In genomic region chr7:78912974-78913474, GRCm38 (mm10) we compare ENCODE assay signal across 8 mouse cellular contexts. TPM values are rescaled to one million over a fixed set of nuclear protein-coding genes. Genes with fewer than 3 reads are reported as not detected.
A peak's percentile ranks its signal among the peaks of the same experiment; 100 is the strongest.
DNase-seq lines count a peak whose midpoint lies in the region; ATAC-seq and TF ChIP-seq lines count a peak whose summit lies in the region.

TSS of gene Isg20 (plus strand) at chr7:78913424.

- H3K36me3 ChIP-seq in kidney, embryonic 14.5 days (ENCODE audit: control insufficient read depth, insufficient read depth, low read length): peaks cover 12% of the 10 kb centered on the region; the same call in 1 of the 2 replicates
- H3K36me3 ChIP-seq in hindbrain, embryonic 10.5 days: peaks cover 24% of the 10 kb centered on the region
- peaks cover 22% of the 10 kb centered on the region for H3K36me3 ChIP-seq in midbrain, embryonic 10.5 days

- H3K9me3 ChIP-seq in kidney, embryonic 14.5 days (ENCODE audit: control insufficient read depth, low read length): no peaks in the 10 kb centered on the region
- no peaks in the 10 kb centered on the region for H3K9me3 ChIP-seq in hindbrain, embryonic 10.5 days
- H3K9me3 ChIP-seq in midbrain, embryonic 10.5 days (replicated peaks): no peaks in the 10 kb centered on the region

- no peak within 1 kb of the TSS for H3K27ac ChIP-seq in kidney, embryonic 14.5 days (ENCODE audit: low read depth, low read length)
- peak within 1 kb of the TSS; percentile 88 for H3K27ac ChIP-seq in bone marrow, adult 2 months (ENCODE audit: control insufficient read depth, insufficient read depth, low read depth, low read length, poor library complexity)
- H3K27ac ChIP-seq in hindbrain, embryonic 10.5 days: peak within 1 kb of the TSS; percentile 66
- peak within 1 kb of the TSS; percentile 69 for H3K27ac ChIP-seq in midbrain, embryonic 10.5 days (replicated peaks)

- 66% methylated on average over 5 of the region's 5 CpGs for WGBS in kidney, embryonic 14.5 days
- WGBS in bone marrow, adult 2 months: 59% methylated on average over 5 of the region's 5 CpGs
- WGBS in hindbrain, embryonic 10.5 days: 61% methylated on average over 5 of the region's 5 CpGs
- 60% methylated on average over 5 of the region's 5 CpGs for WGBS in midbrain, embryonic 10.5 days

- ATAC-seq in kidney, embryonic 14.5 days (ENCODE audit: low FRiP score, low TSS enrichment): no peak

- no peaks in the 10 kb centered on the region for H3K27me3 ChIP-seq in kidney, embryonic 14.5 days (ENCODE audit: control insufficient read depth, insufficient read depth, low read length)
- no peaks in the 10 kb centered on the region for H3K27me3 ChIP-seq in hindbrain, embryonic 10.5 days (ENCODE audit: insufficient read depth, poor library complexity, severe bottlenecking)
- no peaks in the 10 kb centered on the region for H3K27me3 ChIP-seq in midbrain, embryonic 10.5 days (ENCODE audit: low read depth, poor library complexity, severe bottlenecking)

- no peak for TF ChIP-seq CTCF in bone marrow, adult 2 months (IDR thresholded peaks at IDR 0.05; ENCODE audit: control insufficient read depth, insufficient read depth, low read length)

- intact Hi-C loops in left cerebral cortex, postnatal 4 days (cut with DNase I): no loop called here
- intact Hi-C loops in gastrocnemius, postnatal 36 days (cut with DNase I): no loop called here

- H3K4me2 ChIP-seq in kidney, embryonic 14.5 days (replicated peaks; ENCODE audit: low read depth, low read length): peak within 1 kb of the TSS; percentile 40

- DNase-seq in kidney, adult 11 months: no peak
- no peak for DNase-seq in hindbrain, embryonic 10.5 days (ENCODE audit: low spot score)
- no peak for DNase-seq in midbrain, embryonic 10.5 days (ENCODE audit: low spot score)
- DNase-seq in left cerebral cortex, postnatal 4 days: no peak
- DNase-seq in urinary bladder, postnatal 4 days (ENCODE audit: low spot score in 2 of 2): no peak
- DNase-seq in gastrocnemius, postnatal 36 days: no peak

- TF ChIP-seq POLR2A in bone marrow, adult 2 months (IDR thresholded peaks at IDR 0.05; ENCODE audit: borderline replicate concordance, control insufficient read depth, low read depth, low read length): no peak

- H3K9ac ChIP-seq in kidney, embryonic 14.5 days (ENCODE audit: low read depth, low read length): no peak within 1 kb of the TSS; the same call in 1 of the 2 replicates

- H3K4me1 ChIP-seq in kidney, embryonic 14.5 days (ENCODE audit: control insufficient read depth, insufficient read depth, low read length): 0 out of 2 replicates have a peak, but pooled peaks cover 11% of the 10 kb centered on the region
- peaks cover 1% of the 10 kb centered on the region; the same call in 1 of the 2 replicates for H3K4me1 ChIP-seq in bone marrow, adult 2 months (ENCODE audit: control insufficient read depth, insufficient read depth, low read length)
- peaks cover 39% of the 10 kb centered on the region for H3K4me1 ChIP-seq in hindbrain, embryonic 10.5 days (replicated peaks)
- H3K4me1 ChIP-seq in midbrain, embryonic 10.5 days: peaks cover 39% of the 10 kb centered on the region

- peak within 1 kb of the TSS; percentile 18 for H3K4me3 ChIP-seq in kidney, embryonic 14.5 days (ENCODE audit: low read length)
- peak within 1 kb of the TSS; percentile 74 for H3K4me3 ChIP-seq in bone marrow, adult 2 months (replicated peaks; ENCODE audit: control insufficient read depth, low read depth, low read length)
- peak within 1 kb of the TSS; percentile 35 for H3K4me3 ChIP-seq in hindbrain, embryonic 10.5 days
- peak within 1 kb of the TSS; percentile 39 for H3K4me3 ChIP-seq in midbrain, embryonic 10.5 days

RNA-seq across cellular contexts. Expression of gene Isg20, which starts in this region (rescaled TPM):
- 0.96 and 1.3 TPM in 2 replicates for polyA plus RNA-seq in kidney, embryonic 14.5 days (2014; fragmentation: Nextera tagmentation; extraction: Ambion mirVana)
- 159 and 207 TPM in 2 replicates for polyA plus RNA-seq in bone marrow, adult 2 months (2011; ENCODE audit: insufficient read depth, insufficient read length, low replicate concordance, missing spikeins)
- polyA plus RNA-seq in hindbrain, embryonic 10.5 days (2016; fragmentation: Nextera tagmentation; extraction: Ambion mirVana): 0.57 and 0.63 TPM in 2 replicates
- polyA plus RNA-seq in midbrain, embryonic 10.5 days (2016; fragmentation: Nextera tagmentation; extraction: Ambion mirVana): 0.39 and 0.75 TPM in 2 replicates
- under 1 TPM in 1 of 2 experiments, not detected in 1; 0.74 TPM for total RNA-seq in left cerebral cortex, postnatal 4 days (2021)
- 1 to 10 TPM; 1.4 to 1.8 TPM for total RNA-seq in gastrocnemius, postnatal 36 days (2021)

Comparison
In these comparisons a context has a peak if more than half of its experiments do, and no peak if none do; other contexts are left out.
1. RNA of gene Isg20 (polyA plus RNA-seq): 159 to 207 TPM in bone marrow, adult 2 months; 0.96 to 1.3 TPM in kidney, embryonic 14.5 days, 0.57 to 0.63 TPM in hindbrain, embryonic 10.5 days and 0.39 to 0.75 TPM in midbrain, embryonic 10.5 days; every median in the first group is over 10 times any median in the second.
2. H3K4me3 ChIP-seq: peak in every context shown above with its lines; median percentile 74 in bone marrow, adult 2 months; 39 in midbrain, embryonic 10.5 days; 35 in hindbrain, embryonic 10.5 days; 18 in kidney, embryonic 14.5 days.